Mouse (Mus musculus) lung, adult 2 months (tissue): ENCODE measurements at regions not wholly inside any gene's neighbourhood (a gene's known extent, or its start where the extent isn't known, plus 50 kb on each side); places are given as distances from the start of the nearest gene placed in this dataset.

Experiments used
- CTCF ChIP-seq: fragments of 200-500 bp; IDR thresholded peaks from 2 replicates; pipeline ENCODE4 v1.5.1; 2011; ENCODE audit warnings: mild to moderate bottlenecking, low read length, control low read depth; ENCODE audit not compliant: insufficient read depth
- POLR2A ChIP-seq: fragments of 200-500 bp; IDR thresholded peaks from 2 replicates; pipeline ENCODE4 v1.6.1; 2011; ENCODE audit warnings: low read depth, mild to moderate bottlenecking, control low read depth, low read length, borderline replicate concordance; ENCODE audit errors: extremely low read depth

GRCm38 (mm10) chr1:57053836-57054235 lies 75.4 kb upstream of the Satb2 start:
- TF ChIP-seq CTCF = no peak
- no peak for TF ChIP-seq POLR2A
